Mouse (Mus musculus) embryonic facial prominence, embryonic 14.5 days (tissue): ENCODE data around the gene Ptgir. TPM values are rescaled to one million over a fixed set of nuclear protein-coding genes. Genes with fewer than 3 reads are reported as not detected.

Experiments
- ATAC-seq: fragments of 200-750 bp; cut with Nextera tagmentation; 2 replicates; pipeline ENCODE4 v1.8.0; 2017; ENCODE audit warnings: low read depth, moderate number of reproducible peaks, moderate TSS enrichment
- DNase-seq: peaks from one replicate; pipeline ENCODE4 v3.0.0-alpha.2; 2015; ENCODE audit warnings: low spot score
- H3K27ac ChIP-seq: fragments of 300-500 bp; sonication (generic); replicated peaks from 2 replicates; pipeline ENCODE4 v1.5.1; 2014; ENCODE audit warnings: low read depth, mild to moderate bottlenecking, low read length, moderate library complexity
- H3K27me3 ChIP-seq: fragments of 300-500 bp; sonication (generic); replicated peaks from 2 replicates; pipeline ENCODE4 v1.6.1; 2014; ENCODE audit warnings: low read length; ENCODE audit not compliant: control insufficient read depth, insufficient read depth
- H3K36me3 ChIP-seq: fragments of 300-500 bp; sonication (generic); 2 replicates; pipeline ENCODE4 v1.6.1; 2014; ENCODE audit warnings: low read length, mixed read lengths; ENCODE audit not compliant: control insufficient read depth, insufficient read depth
- H3K4me1 ChIP-seq: fragments of 300-500 bp; sonication (generic); 2 replicates; pipeline ENCODE4 v1.6.1; 2014; ENCODE audit warnings: antibody characterized with exemption, low read length; ENCODE audit not compliant: control insufficient read depth, insufficient read depth
- H3K4me2 ChIP-seq: fragments of 300-500 bp; sonication (generic); 2 replicates; pipeline ENCODE4 v1.6.1; 2014; ENCODE audit warnings: low read depth, mild to moderate bottlenecking, low read length, moderate library complexity, mixed read lengths
- H3K4me3 ChIP-seq: fragments of 300-500 bp; sonication (generic); 2 replicates; pipeline ENCODE4 v1.5.1; 2014; ENCODE audit warnings: low read depth, mild to moderate bottlenecking, low read length
- H3K9ac ChIP-seq: fragments of 300-500 bp; sonication (generic); 2 replicates; pipeline ENCODE4 v1.6.1; 2014; ENCODE audit warnings: low read depth, mild to moderate bottlenecking, low read length, moderate library complexity, mixed read lengths
- H3K9me3 ChIP-seq: fragments of 300-500 bp; sonication (generic); 2 replicates; pipeline ENCODE4 v1.6.1; 2016; ENCODE audit warnings: low read length; ENCODE audit not compliant: control insufficient read depth
- WGBS: fragments of 180-500 bp; shearing (Covaris S2); extraction: QIAGEN DNeasy Blood & Tissue Kit; methylation state at CpG from one replicate; pipeline ENCODE4 v1.1.7; 2014; 5-methylcytosine and 5-hydroxymethylcytosine counted together
- polyA plus RNA-seq: library from polyadenylated mRNA; unstranded; fragments of >200 nt; fragmentation: Nextera tagmentation; extraction: Ambion mirVana; gene quantifications from 2 replicates; pipeline ENCODE4 v1.2.1, GENCODE M21; 2014

The Ptgir gene
- polyA plus RNA-seq, 1 experiment from 2014 or later: 1.9 TPM

DNA sequence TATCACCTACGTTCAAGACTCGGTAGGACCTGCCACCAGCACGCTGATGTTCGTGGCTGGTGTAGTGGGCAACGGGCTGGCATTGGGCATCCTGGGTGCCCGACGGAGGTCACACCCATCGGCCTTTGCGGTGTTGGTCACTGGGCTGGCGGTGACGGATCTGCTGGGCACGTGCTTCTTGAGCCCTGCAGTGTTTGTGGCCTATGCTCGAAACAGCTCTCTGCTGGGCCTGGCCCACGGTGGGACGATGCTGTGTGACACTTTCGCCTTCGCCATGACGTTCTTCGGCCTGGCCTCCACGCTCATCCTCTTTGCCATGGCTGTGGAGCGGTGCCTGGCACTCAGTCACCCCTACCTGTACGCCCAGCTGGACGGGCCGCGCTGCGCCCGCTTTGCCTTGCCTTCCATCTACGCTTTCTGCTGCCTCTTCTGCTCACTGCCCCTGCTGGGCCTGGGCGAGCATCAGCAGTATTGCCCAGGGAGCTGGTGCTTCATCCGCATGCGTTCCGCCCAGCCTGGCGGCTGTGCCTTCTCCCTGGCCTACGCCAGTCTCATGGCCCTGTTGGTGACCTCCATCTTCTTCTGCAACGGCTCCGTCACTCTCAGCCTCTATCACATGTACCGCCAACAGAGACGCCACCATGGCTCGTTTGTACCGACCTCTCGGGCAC, 734 bp downstream of the Ptgir start:
- peaks cover 10% of the 10 kb centered on the region for H3K4me1 ChIP-seq
- no peak overlapping the region for H3K4me2 ChIP-seq
- 92% methylated on average over 34 of the region's 41 CpGs for WGBS
- no peaks in the 10 kb centered on the region for H3K27me3 ChIP-seq
- H3K27ac ChIP-seq: no peak overlapping the region
- no peaks in the 10 kb centered on the region for H3K9me3 ChIP-seq
- no peak for DNase-seq
- no peak for ATAC-seq
- no peaks in the 10 kb centered on the region for H3K36me3 ChIP-seq
- H3K9ac ChIP-seq: no peak overlapping the region
- H3K4me3 ChIP-seq: no peak overlapping the region

DNA sequence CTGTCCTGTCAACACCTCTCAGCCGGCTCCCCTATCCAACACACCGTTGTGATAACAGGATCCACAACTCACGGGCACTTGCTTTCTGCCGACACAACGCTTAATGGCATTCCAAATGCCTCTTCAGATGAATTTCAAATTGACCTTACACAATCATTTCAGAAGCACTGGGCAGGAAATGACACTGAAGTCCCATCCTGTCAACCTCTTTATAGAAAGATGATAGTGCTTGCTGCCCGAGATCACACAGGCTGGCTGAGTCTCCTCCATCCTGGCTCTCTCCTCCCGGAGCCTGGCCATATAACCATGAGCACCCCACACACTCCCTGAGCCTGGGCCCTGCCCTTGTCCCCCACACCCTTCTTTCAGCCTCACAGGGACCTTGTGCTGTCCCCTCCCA, 1.6 kb downstream of the Ptgir start:
- Histone ChIP-seq H3K4me3 (no peak overlapping the region), H3K4me1 (peaks cover 10% of the 10 kb centered on the region), H3K9me3 (no peaks in the 10 kb centered on the region), H3K27me3 (no peaks in the 10 kb centered on the region), H3K9ac (peak overlapping the region; percentile 22; the same call in 1 of the 2 replicates), H3K36me3 (no peaks in the 10 kb centered on the region), H3K27ac (no peak overlapping the region), H3K4me2 (no peak overlapping the region)
- ATAC-seq (no peak), DNase-seq (no peak)
- WGBS: 61% methylated on average over 7 of the region's 7 CpGs

DNA sequence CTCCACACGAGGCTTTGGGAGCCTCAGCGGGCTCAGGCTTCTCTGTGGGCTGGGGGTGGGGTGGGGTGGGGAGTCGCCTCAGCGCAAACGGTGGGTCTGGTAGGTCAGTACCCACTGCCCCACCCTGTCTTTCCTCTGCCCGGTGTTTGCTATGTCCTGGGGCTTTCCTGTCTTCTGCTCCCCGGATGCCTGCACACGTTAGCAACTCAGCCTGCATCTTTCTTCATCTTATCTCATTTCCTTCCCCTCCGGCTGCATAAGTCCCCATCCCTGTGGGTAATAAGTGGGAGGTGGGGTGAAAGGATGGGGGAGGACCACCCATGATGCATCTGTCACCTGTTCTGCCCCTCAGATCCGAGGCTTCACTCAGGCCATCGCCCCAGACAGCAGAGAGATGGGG, 2.1 kb downstream of the Ptgir start:
- no peak for DNase-seq
- Histone ChIP-seq H3K9me3 (no peaks in the 10 kb centered on the region), H3K27me3 (no peaks in the 10 kb centered on the region), H3K4me3 (no peak overlapping the region), H3K27ac (no peak overlapping the region), H3K4me1 (peaks cover 10% of the 10 kb centered on the region), H3K36me3 (no peaks in the 10 kb centered on the region), H3K9ac (peak overlapping the region; percentile 22; the same call in 1 of the 2 replicates), H3K4me2 (no peak overlapping the region)
- WGBS: 30% methylated on average over 5 of the region's 11 CpGs
- ATAC-seq: no peak

DNA sequence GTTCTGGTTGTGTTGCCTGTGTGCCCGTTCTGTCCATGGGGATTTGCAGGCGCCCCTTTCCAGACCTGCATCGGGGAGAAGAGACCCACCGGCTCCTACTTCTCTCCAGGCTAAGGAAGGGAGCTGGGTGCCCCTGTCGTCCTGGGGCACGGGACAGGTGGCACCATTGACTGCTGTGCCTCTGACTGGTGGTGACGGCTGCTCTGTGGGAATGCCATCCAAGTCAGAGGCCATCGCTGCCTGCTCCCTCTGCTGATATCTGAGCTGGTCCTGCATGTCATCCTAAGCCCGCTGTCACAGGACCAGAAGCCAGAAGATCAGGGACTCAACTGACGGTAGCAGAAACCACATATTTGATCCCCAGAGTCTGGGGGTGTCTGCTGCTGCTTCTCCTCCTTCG, 2.6 kb downstream of the Ptgir start:
- WGBS: 60% methylated on average over 10 of the region's 11 CpGs
- DNase-seq (no peak), ATAC-seq (no peak)
- Histone ChIP-seq H3K27me3 (no peaks in the 10 kb centered on the region), H3K9me3 (no peaks in the 10 kb centered on the region), H3K4me2 (no peak overlapping the region), H3K9ac (no peak overlapping the region), H3K4me3 (no peak overlapping the region), H3K36me3 (no peaks in the 10 kb centered on the region), H3K27ac (no peak overlapping the region), H3K4me1 (peaks cover 10% of the 10 kb centered on the region)

DNA sequence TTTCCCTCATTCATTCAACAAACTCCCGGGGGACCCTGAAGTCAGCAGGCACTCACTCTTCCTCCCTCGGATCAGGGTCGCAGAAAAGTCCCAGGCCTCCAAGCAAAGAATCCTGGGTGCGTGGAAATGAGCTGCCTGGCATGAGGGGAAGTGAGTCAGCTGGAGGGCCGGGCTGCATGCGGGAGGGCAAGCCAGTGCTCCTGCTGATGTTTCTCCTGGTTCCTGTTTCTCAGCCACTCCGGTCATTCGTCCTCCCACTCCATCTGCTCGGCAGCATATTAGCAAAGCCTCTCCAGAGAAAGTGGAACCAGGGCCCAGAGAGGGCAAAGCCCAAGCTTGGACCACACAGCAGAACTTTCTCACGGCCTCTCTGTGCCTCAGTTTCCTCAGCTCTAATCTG, 3.6 kb downstream of the Ptgir start:
- H3K4me2 ChIP-seq: no peak overlapping the region
- H3K9me3 ChIP-seq: no peaks in the 10 kb centered on the region
- peaks cover 10% of the 10 kb centered on the region for H3K4me1 ChIP-seq
- DNase-seq (no peak), ATAC-seq (no peak)
- H3K4me3 ChIP-seq: no peak overlapping the region
- H3K27ac ChIP-seq: no peak overlapping the region
- WGBS: 42% methylated on average over 10 of the region's 10 CpGs
- H3K27me3 ChIP-seq: no peaks in the 10 kb centered on the region
- H3K9ac ChIP-seq: peak overlapping the region; percentile 37; the same call in 1 of the 2 replicates
- peaks cover 9% of the 10 kb centered on the region for H3K36me3 ChIP-seq

DNA sequence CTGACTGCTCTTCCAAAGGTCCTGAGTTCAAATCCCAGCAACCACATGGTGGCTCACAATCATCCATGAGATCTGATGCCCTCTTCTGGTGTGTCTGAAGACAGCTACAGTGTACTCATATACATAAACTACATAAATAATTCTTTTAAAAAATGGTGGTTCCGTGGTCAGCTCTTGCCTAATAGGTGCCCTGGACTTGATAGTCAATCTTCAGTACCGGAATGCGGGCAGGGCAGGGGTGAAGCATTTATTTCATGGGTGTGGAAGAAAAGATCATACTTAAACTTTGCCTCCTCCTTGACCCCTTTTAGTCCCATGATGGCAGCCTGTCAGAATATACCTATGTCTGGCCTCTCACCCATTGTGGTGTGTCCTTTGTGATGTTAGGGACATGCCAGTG, 5.6 kb downstream of the Ptgir start:
- Histone ChIP-seq H3K27me3 (no peaks in the 10 kb centered on the region), H3K4me1 (no peaks in the 10 kb centered on the region; the same call in 1 of the 2 replicates), H3K36me3 (peaks cover 28% of the 10 kb centered on the region), H3K9ac (no peak overlapping the region), H3K4me2 (no peak overlapping the region), H3K27ac (no peak overlapping the region), H3K9me3 (no peaks in the 10 kb centered on the region), H3K4me3 (no peak overlapping the region)
- 95% methylated on average over 3 of the region's 3 CpGs for WGBS
- no peak for DNase-seq
- no peak for ATAC-seq

DNA sequence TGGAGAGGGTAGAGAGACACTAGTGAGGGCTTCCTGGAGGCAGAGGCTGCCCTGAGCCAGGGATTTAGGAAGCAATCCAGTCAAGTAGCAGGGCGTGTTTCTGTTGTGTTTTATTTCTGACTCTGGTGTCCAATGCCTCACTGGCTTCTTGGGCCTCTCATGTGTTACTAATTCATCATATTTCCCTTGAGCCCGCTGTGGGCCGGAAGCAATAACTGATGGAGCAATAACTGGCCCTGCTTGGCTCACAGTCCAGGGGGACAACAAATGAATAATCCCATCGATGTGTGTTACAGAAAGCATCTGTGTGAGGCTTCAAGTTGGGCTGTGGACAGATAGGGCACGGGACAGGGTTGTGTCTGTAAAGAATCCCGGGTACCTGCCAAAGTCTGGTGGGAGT, 6.1 kb downstream of the Ptgir start:
- Histone ChIP-seq H3K27me3 (no peaks in the 10 kb centered on the region), H3K36me3 (peaks cover 33% of the 10 kb centered on the region), H3K4me3 (no peak overlapping the region), H3K4me1 (no peaks in the 10 kb centered on the region; the same call in 1 of the 2 replicates), H3K9ac (no peak overlapping the region), H3K9me3 (no peaks in the 10 kb centered on the region), H3K27ac (no peak overlapping the region), H3K4me2 (no peak overlapping the region)
- WGBS: 54% methylated on average over 6 of the region's 6 CpGs
- DNase-seq (no peak), ATAC-seq (no peak)

DNA sequence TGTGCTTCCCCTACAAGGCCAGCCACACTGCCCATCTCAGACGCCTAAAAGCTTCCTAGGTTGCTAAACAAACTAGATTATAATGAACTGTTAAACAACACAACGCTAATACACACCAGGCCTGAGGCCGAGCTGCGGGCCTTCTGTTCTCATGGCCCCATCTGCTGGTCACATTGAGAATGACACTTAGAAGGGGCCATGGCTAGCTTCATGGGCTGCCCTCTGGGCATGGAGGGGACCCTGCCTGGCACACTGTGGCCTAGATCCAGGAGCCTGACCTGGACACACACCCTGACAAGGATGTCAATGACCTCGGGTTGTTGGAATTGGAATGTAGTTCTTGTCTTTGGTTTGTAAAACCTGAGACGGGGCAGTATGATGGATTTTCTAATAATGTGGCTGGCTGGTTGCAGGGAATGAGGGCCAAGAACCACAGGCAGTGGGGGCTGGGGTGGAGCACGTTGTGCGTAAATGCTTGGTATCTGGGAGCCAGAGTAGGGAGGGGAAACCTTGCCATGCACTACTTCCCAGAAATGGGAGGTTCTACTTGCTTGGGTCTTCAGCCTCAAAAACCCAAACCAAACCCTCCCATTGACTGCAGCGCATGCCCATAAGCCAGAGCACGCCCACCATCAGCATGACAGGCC, 7.6 kb downstream of the Ptgir start:
- peak; percentile 80 for DNase-seq
- no peak overlapping the region for H3K27ac ChIP-seq
- H3K27me3 ChIP-seq: no peaks in the 10 kb centered on the region
- H3K4me3 ChIP-seq: no peak overlapping the region
- H3K4me1 ChIP-seq: no peaks in the 10 kb centered on the region; the same call in 1 of the 2 replicates
- no peak overlapping the region for H3K4me2 ChIP-seq
- WGBS: 35% methylated on average over 10 of the region's 10 CpGs
- H3K36me3 ChIP-seq: peaks cover 49% of the 10 kb centered on the region
- H3K9me3 ChIP-seq: no peaks in the 10 kb centered on the region
- H3K9ac ChIP-seq: no peak overlapping the region; the same call in 1 of the 2 replicates
- ATAC-seq: peak; percentile 73
